Mouse (Mus musculus) heart, postnatal 0 days (tissue): ENCODE data around the gene Cnih2.

Source experiments
- CTCF ChIP-seq: IDR thresholded peaks from 2 replicates; pipeline ENCODE4 v1.5.1; 2016; ENCODE audit warnings: antibody characterized with exemption, control low read depth, low read depth
- EP300 ChIP-seq: IDR thresholded peaks from 2 replicates; pipeline ENCODE4 v1.6.1; 2016; ENCODE audit warnings: antibody characterized with exemption, low read depth

DNA sequence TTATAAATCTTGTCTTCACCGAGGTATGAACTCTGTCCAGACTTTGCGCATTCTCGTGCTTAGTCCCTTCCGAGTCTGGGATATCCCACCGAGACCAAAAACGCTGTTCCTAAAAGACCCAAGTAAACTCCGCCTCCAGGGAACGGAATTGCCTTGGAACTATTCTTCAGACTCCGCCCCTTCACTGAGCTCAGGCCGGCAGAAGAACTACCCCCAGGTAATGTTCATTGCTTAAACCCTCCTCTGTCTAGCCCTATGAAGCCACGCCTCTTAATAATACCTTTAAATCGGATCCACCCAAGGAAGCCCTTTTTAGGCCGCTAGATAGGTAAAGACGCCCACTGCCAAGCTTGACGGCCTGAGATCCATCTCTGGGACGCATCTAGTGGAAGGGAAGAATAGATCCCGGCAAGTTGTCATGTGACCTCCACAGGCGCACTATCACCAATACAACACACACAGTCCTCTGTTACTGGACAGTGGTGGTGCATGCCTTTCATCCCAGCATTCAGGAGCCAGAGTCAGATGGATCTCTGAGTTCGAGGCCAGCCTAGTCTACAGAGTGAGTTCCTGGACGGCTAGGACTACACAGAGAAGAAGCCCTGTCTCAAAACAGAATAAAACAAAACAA lies 25.8 kb downstream of the Cnih2 start:
- TF ChIP-seq CTCF: no peak
- TF ChIP-seq EP300: no peak
